Mouse (Mus musculus) mesoderm, embryonic 11.5 days (tissue): ENCODE measurements around the gene Lrwd1.
"Not testable (repeated sequence)": the region's sequence is repeated elsewhere in the genome, so short reads cannot be mapped to it uniquely, and the experiment has no call there.

Source experiments
- DNase-seq: peaks from one replicate; pipeline ENCODE4 v3.0.0-alpha.2; 2012; ENCODE audit warnings: low read depth, low spot score

Gene Lrwd1

GRCm38 (mm10) chr5:136135571-136136291 lies at the start of gene Lrwd1, which contains the start of gene Alkbh4:
TSS of gene Lrwd1 (minus strand) at chr5:136136074.
TSS of gene Alkbh4 (plus strand) at chr5:136136146.
- DNase-seq: peak; percentile 96

- no peak for DNase-seq
These were observed 47.9 kb upstream of the Lrwd1 start for GRCm38 (mm10) chr5:136183766-136184165.

- no peak for DNase-seq
These were observed 47.0 kb upstream of the Lrwd1 start for GRCm38 (mm10) chr5:136182830-136183229.

GRCm38 (mm10) chr5:136182049-136182448 lies 46.2 kb upstream of the Lrwd1 start:
- DNase-seq: no peak

- no peak for DNase-seq
These were observed 45.3 kb upstream of the Lrwd1 start for GRCm38 (mm10) chr5:136181197-136181596.

GRCm38 (mm10) chr5:136179594-136179993 lies 43.7 kb upstream of the Lrwd1 start:
- no peak for DNase-seq

- DNase-seq: no peak
These were observed 38.0 kb upstream of the Lrwd1 start for GRCm38 (mm10) chr5:136173606-136174463.

- no peak for DNase-seq
These were observed 37.1 kb upstream of the Lrwd1 start for GRCm38 (mm10) chr5:136172939-136173338.

GRCm38 (mm10) chr5:136171363-136172341 lies 35.8 kb upstream of the Lrwd1 start:
- no peak for DNase-seq

- peak; percentile 80 for DNase-seq
These were observed 34.9 kb upstream of the Lrwd1 start, which contains the start of gene Orai2 for GRCm38 (mm10) chr5:136170512-136171362. TSS of gene Orai2 (minus strand) at chr5:136170713.

- DNase-seq: peak; percentile 30
These were observed 34.0 kb upstream of the Lrwd1 start for GRCm38 (mm10) chr5:136169626-136170511.

GRCm38 (mm10) chr5:136168071-136168470 lies 32.2 kb upstream of the Lrwd1 start:
- DNase-seq: no peak

GRCm38 (mm10) chr5:136167296-136167695 lies 31.4 kb upstream of the Lrwd1 start:
- no peak for DNase-seq

- no peak for DNase-seq
These were observed 29.4 kb upstream of the Lrwd1 start for GRCm38 (mm10) chr5:136165246-136165645.

GRCm38 (mm10) chr5:136163807-136164474 lies 28.1 kb upstream of the Lrwd1 start:
- no peak for DNase-seq

- not testable (repeated sequence) for DNase-seq
These were observed 24.2 kb upstream of the Lrwd1 start for GRCm38 (mm10) chr5:136160084-136160483.

- no peak for DNase-seq
These were observed 19.5 kb upstream of the Lrwd1 start for GRCm38 (mm10) chr5:136155399-136155798.

- no peak for DNase-seq
These were observed 16.5 kb upstream of the Lrwd1 start for GRCm38 (mm10) chr5:136152365-136152764.

GRCm38 (mm10) chr5:136149134-136149576 lies 13.3 kb upstream of the Lrwd1 start:
- not testable (repeated sequence) for DNase-seq
